Mouse (Mus musculus) heart, adult 2 months (tissue): ENCODE results near the gene Gm17581. TPM values are rescaled to one million over a fixed set of nuclear protein-coding genes. Genes with fewer than 3 reads are reported as not detected.
"Not testable (repeated sequence)": the region's sequence is repeated elsewhere in the genome, so short reads cannot be mapped to it uniquely, and the experiment has no call there.

Experiments used
- DNase-seq, 2 experiments: peaks; one replicate each; pipeline ENCODE4 v3.0.0; 2021
- H3K27ac ChIP-seq: fragments of 200-600 bp; 2 replicates; pipeline ENCODE4 v1.8.1; 2022
- H3K27me3 ChIP-seq: fragments of 200-500 bp; 2 replicates; pipeline ENCODE4 v1.6.1; 2012; ENCODE audit warnings: mild to moderate bottlenecking, low read length, inconsistent platforms, mixed read lengths; ENCODE audit not compliant: control insufficient read depth, insufficient read depth
- H3K36me3 ChIP-seq: fragments of 200-500 bp; 2 replicates; pipeline ENCODE4 v1.6.1; 2012; ENCODE audit warnings: low read length, inconsistent platforms; ENCODE audit not compliant: control insufficient read depth, insufficient read depth
- H3K4me1 ChIP-seq: fragments of 200-500 bp; 2 replicates; pipeline ENCODE4 v1.6.1; 2011; ENCODE audit warnings: low read length; ENCODE audit not compliant: control insufficient read depth, insufficient read depth
- H3K4me3 ChIP-seq: fragments of 200-600 bp; 2 replicates; pipeline ENCODE4 v1.8.1; 2022
- H3K79me2 ChIP-seq: fragments of 200-500 bp; replicated peaks from 2 replicates; pipeline ENCODE4 v1.6.1; 2012; ENCODE audit warnings: mild to moderate bottlenecking, inconsistent platforms, low read length, moderate library complexity, mixed read lengths; ENCODE audit not compliant: control insufficient read depth, insufficient read depth
- H3K9ac ChIP-seq: fragments of 200-500 bp; 2 replicates; pipeline ENCODE4 v1.6.1; 2012; ENCODE audit warnings: low read depth, mild to moderate bottlenecking, control low read depth, inconsistent platforms, low read length, mixed read lengths
- CTCF ChIP-seq: fragments of 200-600 bp; IDR thresholded peaks from 2 replicates; pipeline ENCODE4 v1.8.1; 2022; ENCODE audit warnings: antibody characterized with exemption, mild to moderate bottlenecking, moderate library complexity
- EP300 ChIP-seq: fragments of 200-500 bp; IDR thresholded peaks from 2 replicates; pipeline ENCODE4 v1.6.1; 2011; ENCODE audit warnings: low read depth, low read length, control low read depth; ENCODE audit not compliant: insufficient read depth
- POLR2A ChIP-seq: fragments of 200-500 bp; IDR thresholded peaks from 2 replicates; pipeline ENCODE4 v1.6.1; 2011; ENCODE audit warnings: mild to moderate bottlenecking, low read depth, low read length, control low read depth; ENCODE audit not compliant: insufficient read depth
- WGBS: fragments of 180-500 bp; shearing (Covaris S2); methylation state at CpG from one replicate; pipeline ENCODE4 v1.1.7; 2018; 5-methylcytosine and 5-hydroxymethylcytosine counted together
- intact Hi-C: fragments of 180-260 bp; cut with DNase I; formaldehyde crosslinking; loops from one replicate; pipeline ENCODE4 v1.15.1; 2025
- long read RNA-seq: library from polyadenylated mRNA; stranded (forward); transcript quantifications from one replicate; pipeline ENCODE4 v2.0.0, GENCODE M21; 2021
- polyA plus RNA-seq: library from polyadenylated mRNA; depleted of rRNA; stranded (reverse); fragments of >200 nt; gene quantifications from 2 replicates; pipeline ENCODE4 v1.2.3, GENCODE M21; 2012; rRNA removed
- total RNA-seq, 2 experiments: library from RNA; stranded (reverse); gene quantifications; 2 replicates each; pipeline ENCODE4 v1.2.3; 2021

The Gm17581 gene
- total RNA-seq (not detected), polyA plus RNA-seq (not detected in 2 replicates)
- long read RNA-seq, result 0 reads

DNA sequence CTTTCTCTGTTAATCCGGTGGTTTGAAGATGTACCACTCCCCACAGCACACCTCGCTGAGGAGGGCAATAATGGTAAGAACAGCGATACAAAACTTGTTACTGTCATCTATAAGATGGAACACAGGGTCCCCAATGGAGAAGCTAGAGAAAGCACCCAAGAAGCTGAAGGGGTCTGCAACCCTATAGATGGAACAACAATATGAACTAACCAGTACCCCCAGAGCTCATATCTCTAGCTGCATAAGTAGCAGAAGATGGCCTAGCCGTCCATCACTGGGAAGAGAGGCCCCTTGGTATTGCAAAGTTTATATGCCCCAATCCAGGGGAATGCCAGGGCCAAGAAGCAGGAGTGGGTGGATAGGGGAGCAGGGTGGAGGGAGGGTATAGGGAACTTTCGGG is at the start of gene Gm17581:
Gene Gm17581 (minus strand): TSS at position 101 of the 400 bp plus-strand sequence.
- H3K36me3 ChIP-seq, intact Hi-C loops, H3K4me1 ChIP-seq, H3K27me3 ChIP-seq, H3K27ac ChIP-seq, H3K4me3 ChIP-seq, H3K79me2 ChIP-seq, DNase-seq, H3K9ac ChIP-seq: not testable (repeated sequence)
- WGBS, result 85% methylated on average over 5 of the region's 5 CpGs

DNA sequence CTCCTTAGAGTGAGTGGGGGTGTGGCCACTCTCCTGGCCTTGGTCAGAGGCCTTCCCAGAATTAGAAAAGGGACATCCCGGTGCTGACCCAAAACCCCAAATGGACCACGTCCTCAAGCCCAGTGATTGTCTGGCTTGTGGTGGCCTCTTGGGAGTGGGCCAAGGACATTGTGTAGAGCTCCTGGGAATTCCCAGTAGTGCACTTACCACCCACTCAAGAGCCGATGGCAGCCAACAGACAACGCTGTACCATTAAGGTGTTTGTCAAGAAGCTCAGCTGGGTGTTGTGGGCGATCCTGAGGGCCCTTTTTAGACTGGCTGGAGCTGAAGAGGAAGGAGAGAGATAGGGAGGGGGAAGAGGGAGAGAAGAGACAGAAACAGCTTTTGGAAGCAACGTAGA is 48.9 kb upstream of the Gm17581 start:
- Histone ChIP-seq H3K4me3 (no peak overlapping the region), H3K36me3 (no peaks in the 10 kb centered on the region), H3K79me2 (no peaks in the 10 kb centered on the region), H3K27me3 (no peaks in the 10 kb centered on the region), H3K27ac (no peak overlapping the region), H3K4me1 (no peaks in the 10 kb centered on the region), H3K9ac (no peak overlapping the region)
- DNase-seq, result no peak
- intact Hi-C loops, result no loop called here
- TF ChIP-seq POLR2A (no peak), CTCF (no peak), EP300 (no peak)
- 28% methylated on average over 6 of the region's 6 CpGs for WGBS

DNA sequence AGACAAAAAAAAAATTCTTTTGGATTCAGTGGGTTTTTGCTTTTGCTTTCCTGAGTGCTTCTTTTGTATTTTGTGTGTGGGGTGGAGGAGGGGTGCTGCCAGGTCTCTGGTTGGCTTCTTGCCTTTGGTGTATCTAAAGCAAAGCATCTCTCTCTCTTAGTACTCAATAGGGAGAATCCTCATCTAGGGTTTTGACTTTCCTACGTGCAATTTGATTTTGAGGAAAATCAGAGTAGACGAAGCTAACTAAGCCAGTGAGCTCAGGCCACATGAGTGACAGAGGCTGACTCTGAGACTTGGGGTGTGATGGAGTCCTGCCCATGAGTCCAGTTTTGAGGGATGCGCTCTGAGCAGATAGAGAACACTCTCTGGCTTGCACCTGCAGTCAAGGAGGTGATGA is 43.8 kb upstream of the Gm17581 start:
- Histone ChIP-seq H3K27ac (no peak overlapping the region), H3K27me3 (peaks cover 10% of the 10 kb centered on the region), H3K4me1 (no peaks in the 10 kb centered on the region), H3K9ac (no peak overlapping the region), H3K36me3 (no peaks in the 10 kb centered on the region), H3K79me2 (no peaks in the 10 kb centered on the region), H3K4me3 (no peak overlapping the region)
- TF ChIP-seq CTCF (no peak), POLR2A (no peak), EP300 (no peak)
- intact Hi-C loops, result no loop called here
- 81% methylated on average over 3 of the region's 3 CpGs for WGBS
- no peak for DNase-seq

DNA sequence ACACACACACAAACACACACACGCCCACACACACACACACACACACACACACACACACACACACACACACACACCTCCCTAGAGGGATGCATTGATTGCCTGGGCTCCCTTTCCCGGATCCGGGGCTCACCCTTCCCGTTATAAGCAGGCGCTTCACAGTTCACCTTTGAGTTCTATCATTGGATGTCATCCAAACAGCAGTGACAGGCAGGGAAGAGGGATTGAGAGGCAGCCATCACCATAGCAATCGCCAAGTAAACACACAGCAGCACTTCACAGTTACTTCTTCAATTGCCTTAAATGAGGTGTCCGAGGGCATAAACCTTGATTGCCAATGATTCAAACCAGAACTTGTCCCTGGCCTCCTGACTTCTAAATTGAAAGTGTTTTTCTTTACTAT is 43.4 kb upstream of the Gm17581 start:
- Histone ChIP-seq H3K36me3 (no peaks in the 10 kb centered on the region), H3K27ac (no peak overlapping the region), H3K79me2 (no peaks in the 10 kb centered on the region), H3K4me1 (no peaks in the 10 kb centered on the region), H3K4me3 (no peak overlapping the region), H3K9ac (no peak overlapping the region), H3K27me3 (peaks cover 11% of the 10 kb centered on the region)
- DNase-seq, result no peak
- intact Hi-C loops, result no loop called here
- WGBS, result 41% methylated on average over 7 of the region's 7 CpGs
- TF ChIP-seq POLR2A, result no peak
- TF ChIP-seq EP300, result no peak
- no peak for TF ChIP-seq CTCF

DNA sequence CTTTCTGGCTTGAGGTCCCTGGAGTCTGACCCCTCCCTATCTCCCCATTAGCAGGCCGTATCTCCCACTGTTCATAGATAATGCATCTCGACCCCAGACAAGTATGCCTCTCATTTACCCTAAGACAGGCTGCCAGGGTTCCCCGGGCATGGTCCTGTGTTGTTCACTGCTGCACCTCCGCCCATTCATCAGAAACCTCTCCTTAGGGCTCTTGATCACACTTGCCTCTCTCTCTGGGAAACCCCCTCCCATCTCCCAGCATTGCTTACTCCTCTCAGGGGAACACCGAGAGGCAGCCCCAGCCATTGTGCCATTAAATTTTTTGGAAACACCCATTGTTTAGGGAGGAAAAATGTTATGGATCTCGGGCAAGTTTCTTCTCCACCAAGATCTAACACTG is 42.3 kb upstream of the Gm17581 start:
- no peak for DNase-seq
- Histone ChIP-seq H3K4me1 (no peaks in the 10 kb centered on the region), H3K9ac (no peak overlapping the region), H3K79me2 (no peaks in the 10 kb centered on the region), H3K27ac (no peak overlapping the region), H3K27me3 (peaks cover 11% of the 10 kb centered on the region), H3K4me3 (no peak overlapping the region), H3K36me3 (no peaks in the 10 kb centered on the region)
- no peak for TF ChIP-seq POLR2A
- no peak for TF ChIP-seq EP300
- 59% methylated on average over 6 of the region's 6 CpGs for WGBS
- intact Hi-C loops, result no loop called here

DNA sequence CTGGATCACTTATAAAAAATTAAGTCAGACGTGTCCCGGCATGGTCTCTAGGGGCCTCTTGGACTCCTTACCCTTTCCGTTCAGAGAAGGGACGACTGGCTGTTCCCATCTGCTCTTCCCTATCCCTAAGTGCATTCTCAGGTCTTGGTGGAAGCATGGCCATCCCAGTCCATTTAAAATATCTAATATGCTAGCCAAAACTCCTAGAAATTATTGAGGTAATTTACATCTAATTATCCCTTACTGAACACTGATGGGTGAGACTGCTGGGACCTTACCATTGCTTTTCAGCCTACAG is 42.0 kb upstream of the Gm17581 start:
- no peaks in the 10 kb centered on the region for H3K4me1 ChIP-seq
- intact Hi-C loops, result no loop called here
- 75% methylated on average over 4 of the region's 4 CpGs for WGBS
- H3K4me3 ChIP-seq, result no peak overlapping the region
- DNase-seq, result no peak
- H3K27me3 ChIP-seq, result peaks cover 11% of the 10 kb centered on the region
- TF ChIP-seq POLR2A (no peak), EP300 (no peak), CTCF (no peak)
- no peaks in the 10 kb centered on the region for H3K36me3 ChIP-seq
- H3K79me2 ChIP-seq, result no peaks in the 10 kb centered on the region
- no peak overlapping the region for H3K27ac ChIP-seq
- no peak overlapping the region for H3K9ac ChIP-seq
